Mouse (Mus musculus) A20 (cell line): Measurements from ENCODE around the gene Rrh.
A peak's percentile ranks its signal among the peaks of the same experiment; 100 is the strongest.
"Not testable (repeated sequence)": the region's sequence is repeated elsewhere in the genome, so short reads cannot be mapped to it uniquely, and the experiment has no call there.

Experiments
- DNase-seq: peaks from one replicate; pipeline ENCODE4 v3.0.0-alpha.2; 2011; ENCODE audit warnings: low read depth, low spot score

Rrh gene

DNA sequence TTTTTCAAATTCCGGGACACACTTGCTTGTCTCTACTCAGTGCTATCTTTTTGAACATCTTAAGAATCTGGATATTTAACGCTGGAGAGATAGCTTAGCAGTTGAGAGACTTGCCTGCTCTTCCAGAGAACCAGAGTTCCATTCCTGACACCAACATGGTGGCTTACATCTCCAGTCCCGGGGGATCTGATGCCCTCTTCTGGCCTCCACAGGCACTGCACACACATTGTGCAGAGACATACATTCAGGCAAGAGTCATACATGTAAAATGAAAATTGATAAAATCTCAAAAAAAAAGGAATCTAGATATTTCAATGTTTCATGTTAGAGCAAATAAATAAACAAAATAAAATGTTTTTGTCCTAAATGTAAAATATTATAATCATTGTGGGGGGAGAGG is 39.6 kb downstream of the Rrh start:
- peak; percentile 7 for DNase-seq

GRCm38 (mm10) chr3:129781435-129781834 is 41.0 kb downstream of the Rrh start:
- no peak for DNase-seq

GRCm38 (mm10) chr3:129771210-129771609 is 51.2 kb downstream of the Rrh start:
- DNase-seq: no peak

GRCm38 (mm10) chr3:129766971-129767794 is 55.2 kb downstream of the Rrh start:
- DNase-seq: no peak

DNA sequence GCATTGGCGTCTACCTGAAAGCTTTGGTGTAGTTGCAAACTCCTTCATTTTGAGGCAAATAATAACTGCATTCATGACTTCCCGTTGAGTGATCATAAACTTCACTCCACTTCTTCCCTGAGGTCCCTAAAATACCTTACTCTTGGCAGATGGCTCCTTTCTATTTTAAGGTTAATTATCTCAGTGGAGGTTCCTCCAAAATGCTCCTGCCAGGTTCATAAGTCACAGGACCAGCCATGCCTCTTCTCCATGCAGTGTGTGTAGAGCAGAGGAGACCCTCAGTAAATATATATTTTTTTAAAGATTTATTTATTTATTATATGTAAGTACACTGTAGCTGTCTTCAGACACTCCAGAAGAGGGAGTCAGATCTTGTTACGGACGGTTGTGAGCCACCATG is 56.3 kb downstream of the Rrh start:
- DNase-seq: no peak

GRCm38 (mm10) chr3:129757599-129757998 is 64.8 kb downstream of the Rrh start:
- DNase-seq: not testable (repeated sequence)

- DNase-seq: no peak
These were observed 67.5 kb downstream of the Rrh start, which contains the start of gene Egf for GRCm38 (mm10) chr3:129754650-129755604. TSS of gene Egf (minus strand) at chr3:129755316.
